ENCODE assay signal across 8 mouse cellular contexts in the genomic region with DNA sequence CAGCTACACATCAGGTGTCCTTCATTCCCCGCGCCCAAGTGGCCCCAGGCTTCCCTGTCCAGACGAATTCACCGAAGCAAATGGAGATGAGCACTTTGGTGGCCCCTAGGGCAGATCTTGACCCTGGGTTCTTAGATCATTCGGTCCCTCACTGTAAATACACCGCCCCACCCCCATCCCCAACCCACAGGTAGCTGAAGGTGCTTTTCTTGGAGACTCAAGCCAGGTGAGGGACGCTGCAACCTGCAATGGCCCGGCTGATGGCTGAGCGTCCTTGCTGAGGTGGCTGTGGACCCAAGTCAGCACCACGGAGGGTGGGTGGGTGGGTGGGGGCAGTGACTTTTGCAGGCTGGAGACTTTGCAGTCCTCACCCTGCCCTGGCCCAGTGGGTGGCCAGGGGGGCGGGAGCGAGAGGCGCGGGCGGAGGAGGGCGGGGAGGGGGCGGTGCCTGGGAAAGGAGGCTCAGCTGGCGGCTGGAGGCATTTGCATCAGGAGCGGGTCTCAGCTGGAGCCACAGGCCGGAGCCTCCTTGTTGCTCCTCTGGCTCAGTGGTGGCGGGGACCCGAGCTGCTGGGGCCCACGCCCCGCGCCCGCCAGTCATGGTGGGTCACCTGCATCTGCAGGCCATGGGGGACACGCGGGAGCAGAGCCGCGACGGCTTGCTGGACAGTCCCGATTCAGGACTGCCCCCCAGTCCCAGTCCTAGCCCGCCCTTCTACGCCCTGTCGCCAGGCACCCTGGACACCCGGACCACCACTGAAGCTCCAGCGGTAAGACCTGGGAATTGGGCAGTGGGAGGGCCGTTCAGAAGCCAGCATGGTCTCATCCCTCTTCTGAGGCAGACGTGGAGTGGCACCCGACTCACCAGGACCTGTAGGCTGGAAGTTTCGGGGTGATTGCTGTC. TPM values are rescaled to one million over a fixed set of nuclear protein-coding genes. Genes with fewer than 3 reads are reported as not detected.
A peak's percentile ranks its signal among the peaks of the same experiment; 100 is the strongest.
DNase-seq lines count a peak whose midpoint lies in the region; ATAC-seq and TF ChIP-seq lines count a peak whose summit lies in the region.

A gene (plus strand): TSS at position 253 of the 904 bp plus-strand sequence.

- peak within 1 kb of the TSS; percentile 62; the same call in 1 of the 2 replicates for H3K27ac ChIP-seq in forebrain, embryonic 10.5 days
- H3K27ac ChIP-seq in intestine, embryonic 16.5 days (ENCODE audit: low read length), result no peak within 1 kb of the TSS
- no peak within 1 kb of the TSS for H3K27ac ChIP-seq in lung, postnatal 0 days (ENCODE audit: low read length)
- H3K27ac ChIP-seq in stomach, postnatal 0 days (replicated peaks), result no peak within 1 kb of the TSS

- peak; percentile 76 for ATAC-seq in intestine, embryonic 16.5 days
- peak; percentile 75 for ATAC-seq in lung, postnatal 0 days
- peak; percentile 49 for ATAC-seq in stomach, postnatal 0 days (ENCODE audit: low FRiP score, low TSS enrichment)

- WGBS in forebrain, embryonic 10.5 days, result 3% methylated on average over 34 of the region's 41 CpGs
- 4% methylated on average over 41 of the region's 41 CpGs for WGBS in intestine, embryonic 16.5 days
- WGBS in lung, postnatal 0 days, result 4% methylated on average over 32 of the region's 41 CpGs
- WGBS in stomach, postnatal 0 days, result 6% methylated on average over 29 of the region's 41 CpGs

- peak within 1 kb of the TSS; percentile 80 for H3K4me2 ChIP-seq in intestine, embryonic 16.5 days (ENCODE audit: low read depth, low read length)
- peak within 1 kb of the TSS; percentile 53 for H3K4me2 ChIP-seq in lung, postnatal 0 days (replicated peaks; ENCODE audit: low read depth, low read length)
- peak within 1 kb of the TSS; percentile 53 for H3K4me2 ChIP-seq in stomach, postnatal 0 days (replicated peaks; ENCODE audit: low read depth)

- no peaks in the 10 kb centered on the region for H3K36me3 ChIP-seq in forebrain, embryonic 10.5 days (replicated peaks)
- no peaks in the 10 kb centered on the region for H3K36me3 ChIP-seq in intestine, embryonic 16.5 days (ENCODE audit: control insufficient read depth, insufficient read depth, low read length)
- H3K36me3 ChIP-seq in lung, postnatal 0 days (ENCODE audit: insufficient read depth, low read length), result no peaks in the 10 kb centered on the region
- no peaks in the 10 kb centered on the region for H3K36me3 ChIP-seq in stomach, postnatal 0 days (ENCODE audit: control insufficient read depth, insufficient read depth, low read length)

- TF ChIP-seq EP300 in lung, postnatal 0 days (IDR thresholded peaks at IDR 0.05), result no peak
- no peak for TF ChIP-seq EP300 in stomach, postnatal 0 days (optimal IDR thresholded peaks at IDR 0.05)

- peaks cover 4% of the 10 kb centered on the region; the same call in 1 of the 2 replicates for H3K9me3 ChIP-seq in forebrain, embryonic 10.5 days
- H3K9me3 ChIP-seq in intestine, embryonic 16.5 days (ENCODE audit: control insufficient read depth, low read length), result no peaks in the 10 kb centered on the region
- no peaks in the 10 kb centered on the region for H3K9me3 ChIP-seq in lung, postnatal 0 days (ENCODE audit: low read length)
- no peaks in the 10 kb centered on the region for H3K9me3 ChIP-seq in stomach, postnatal 0 days (ENCODE audit: control insufficient read depth, low read length)

- H3K4me3 ChIP-seq in forebrain, embryonic 10.5 days, result peak within 1 kb of the TSS; percentile 53
- peak within 1 kb of the TSS; percentile 47 for H3K4me3 ChIP-seq in intestine, embryonic 16.5 days (ENCODE audit: low read length)
- peak within 1 kb of the TSS; percentile 25; the same call in 1 of the 2 replicates for H3K4me3 ChIP-seq in lung, postnatal 0 days (ENCODE audit: low read depth, low read length)
- H3K4me3 ChIP-seq in stomach, postnatal 0 days (ENCODE audit: low read depth, low read length), result peak within 1 kb of the TSS; percentile 39

- peaks cover 51% of the 10 kb centered on the region for H3K4me1 ChIP-seq in forebrain, embryonic 10.5 days
- H3K4me1 ChIP-seq in intestine, embryonic 16.5 days (ENCODE audit: control insufficient read depth, insufficient read depth, low read length), result peaks cover 20% of the 10 kb centered on the region
- H3K4me1 ChIP-seq in lung, postnatal 0 days (ENCODE audit: insufficient read depth, low read depth, low read length), result peaks cover 3% of the 10 kb centered on the region; the same call in 1 of the 2 replicates
- peaks cover 4% of the 10 kb centered on the region for H3K4me1 ChIP-seq in stomach, postnatal 0 days (replicated peaks; ENCODE audit: control insufficient read depth, insufficient read depth)

- peak within 1 kb of the TSS; percentile 62 for H3K9ac ChIP-seq in intestine, embryonic 16.5 days (ENCODE audit: low read depth, low read length)
- no peak within 1 kb of the TSS for H3K9ac ChIP-seq in lung, postnatal 0 days (replicated peaks; ENCODE audit: low read depth)
- peak within 1 kb of the TSS; percentile 50 for H3K9ac ChIP-seq in stomach, postnatal 0 days (ENCODE audit: low read length)

- H3K27me3 ChIP-seq in forebrain, embryonic 10.5 days (ENCODE audit: poor library complexity, severe bottlenecking), result peaks cover 49% of the 10 kb centered on the region
- peaks cover 16% of the 10 kb centered on the region; the same call in 1 of the 2 replicates for H3K27me3 ChIP-seq in intestine, embryonic 16.5 days (replicated peaks; ENCODE audit: control insufficient read depth, insufficient read depth, low read length)
- H3K27me3 ChIP-seq in lung, postnatal 0 days (replicated peaks; ENCODE audit: insufficient read depth, low read length), result no peaks in the 10 kb centered on the region; the same call in 1 of the 2 replicates
- H3K27me3 ChIP-seq in stomach, postnatal 0 days (ENCODE audit: control insufficient read depth, insufficient read depth, low read length), result no peaks in the 10 kb centered on the region

- TF ChIP-seq CTCF in lung, postnatal 0 days (IDR thresholded peaks at IDR 0.05), result no peak
- no peak for TF ChIP-seq CTCF in stomach, postnatal 0 days (IDR thresholded peaks at IDR 0.05; ENCODE audit: low read depth)

- DNase-seq in layer of hippocampus, adult 9-11 months, result peak; percentile 3
- DNase-seq in layer of hippocampus, adult 18-20 months (ENCODE audit: low spot score in 2 of 2), result no peak
- DNase-seq in forebrain, embryonic 10.5 days (ENCODE audit: extremely low spot score, low spot score), result peak; percentile 61
- peak; percentile 71 for DNase-seq in lung, postnatal 0 days (ENCODE audit: low spot score)
- DNase-seq in stomach, postnatal 0 days (ENCODE audit: low spot score), result peak; percentile 81
- no peak for DNase-seq in right cerebral cortex, adult 18-20 months
- DNase-seq in adipocyte (ENCODE audit: low spot score), result no peak

RNA-seq across cellular contexts. Expression of the gene that starts here (rescaled TPM):
- under 1 TPM; 0.37 to 0.38 TPM for total RNA-seq in layer of hippocampus, adult 18-20 months (2021)
- 3.4 and 4.3 TPM in 2 replicates for polyA plus RNA-seq in forebrain, embryonic 10.5 days (2016; fragmentation: Nextera tagmentation; extraction: Ambion mirVana)
- polyA plus RNA-seq in intestine, embryonic 16.5 days (2015; fragmentation: Nextera tagmentation; extraction: Ambion mirVana), result 1.5 and 1.7 TPM in 2 replicates
- 15.6 and 17.1 TPM in 2 replicates for polyA plus RNA-seq in lung, postnatal 0 days (2015; fragmentation: Nextera tagmentation; extraction: Ambion mirVana)
- polyA plus RNA-seq in stomach, postnatal 0 days (2015; fragmentation: Nextera tagmentation; extraction: Ambion mirVana), result 1.8 and 2.3 TPM in 2 replicates

Comparison
In these comparisons a context has a peak if more than half of its experiments do, and no peak if none do; other contexts are left out.
1. DNase-seq: peak in layer of hippocampus, adult 9-11 months (single experiment), forebrain, embryonic 10.5 days (single experiment), lung, postnatal 0 days (single experiment) and stomach, postnatal 0 days (single experiment); none in layer of hippocampus, adult 18-20 months (0 of 2), right cerebral cortex, adult 18-20 months (single experiment) and adipocyte (single experiment).
2. Peak in every context shown above with its lines, with median percentiles within 50 percentile points of each other: H3K4me3 ChIP-seq, ATAC-seq and H3K4me2 ChIP-seq.